Mouse (Mus musculus) lung, postnatal 0 days (tissue): Measurements from ENCODE around the gene Rnpep.

Experiments used
- CTCF ChIP-seq: IDR thresholded peaks from 2 replicates; pipeline ENCODE4 v1.5.1; 2016; ENCODE audit warnings: antibody characterized with exemption, mild to moderate bottlenecking
- EP300 ChIP-seq: IDR thresholded peaks from 2 replicates; pipeline ENCODE4 v1.6.1; 2016; ENCODE audit warnings: antibody characterized with exemption, mild to moderate bottlenecking, control low read depth

DNA sequence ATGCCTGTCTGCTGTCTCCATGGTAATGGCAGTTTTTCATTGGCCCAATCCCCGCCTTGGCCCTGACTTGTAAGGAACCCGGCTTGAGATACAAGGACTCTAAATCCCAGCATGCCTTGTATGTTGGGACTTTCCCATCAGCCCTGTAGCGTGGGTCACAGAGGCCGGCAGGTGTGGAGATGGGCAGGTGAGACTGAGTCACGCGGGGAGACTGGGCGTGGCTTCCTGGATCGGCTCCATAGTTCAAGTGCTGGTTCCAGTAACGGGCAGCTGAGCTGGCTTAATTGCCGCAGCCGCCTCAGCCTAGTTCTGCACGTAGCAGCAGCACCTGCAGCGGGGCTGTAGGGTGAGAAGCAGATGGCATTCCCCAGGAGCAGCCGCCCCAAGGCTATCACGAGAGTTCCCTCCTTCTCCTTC lies 35.4 kb downstream of the Rnpep start:
- TF ChIP-seq CTCF (no peak), EP300 (peak; percentile 65; the same call in 1 of the 2 replicates)
